Mouse (Mus musculus) heart, adult 18-20 months (tissue): Measurements from ENCODE around the gene Als2cr12. TPM values are rescaled to one million over a fixed set of nuclear protein-coding genes. Genes with fewer than 3 reads are reported as not detected.
"Not testable (repeated sequence)": the region's sequence is repeated elsewhere in the genome, so short reads cannot be mapped to it uniquely, and the experiment has no call there.

Source experiments
- DNase-seq, 2 experiments: peaks; one replicate each; pipeline ENCODE4 v3.0.0; 2021 to 2022; ENCODE audit warnings: mixed read lengths in 1 of 2
- long read RNA-seq, 2 experiments: library from polyadenylated mRNA; stranded (forward); transcript quantifications; one replicate each; pipeline ENCODE4 v2.0.0; 2021
- total RNA-seq, 2 experiments: library from RNA; stranded (reverse); gene quantifications; 2 replicates each; pipeline ENCODE4 v1.2.3; 2021

The Als2cr12 gene
- not detected for total RNA-seq
- long read RNA-seq, experiment 1 = 0 reads
- long read RNA-seq, experiment 2 = 0 reads

DNA sequence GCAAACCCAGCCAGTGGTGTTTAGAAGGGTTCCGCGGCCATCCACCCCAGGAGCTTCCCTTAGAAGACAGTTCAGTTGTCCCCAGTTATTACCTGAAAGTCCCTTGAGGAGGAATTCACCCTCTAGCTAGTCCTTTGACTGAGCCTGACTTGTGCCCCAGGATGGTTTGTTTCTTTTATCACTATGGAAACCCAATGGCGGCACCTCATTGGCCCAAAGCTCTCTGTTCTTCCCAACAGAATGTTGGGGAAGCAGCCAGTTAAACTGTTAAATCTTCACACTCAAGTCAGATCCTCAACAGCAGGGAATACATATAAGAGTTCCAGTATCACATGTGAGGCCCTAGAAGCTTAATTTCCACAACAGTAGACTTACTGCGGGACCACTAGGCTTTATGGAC lies at the start of gene Als2cr12:
Gene Als2cr12 (minus strand): TSS at position 180 of the 400 bp plus-strand sequence.
- not testable (repeated sequence) for DNase-seq

DNA sequence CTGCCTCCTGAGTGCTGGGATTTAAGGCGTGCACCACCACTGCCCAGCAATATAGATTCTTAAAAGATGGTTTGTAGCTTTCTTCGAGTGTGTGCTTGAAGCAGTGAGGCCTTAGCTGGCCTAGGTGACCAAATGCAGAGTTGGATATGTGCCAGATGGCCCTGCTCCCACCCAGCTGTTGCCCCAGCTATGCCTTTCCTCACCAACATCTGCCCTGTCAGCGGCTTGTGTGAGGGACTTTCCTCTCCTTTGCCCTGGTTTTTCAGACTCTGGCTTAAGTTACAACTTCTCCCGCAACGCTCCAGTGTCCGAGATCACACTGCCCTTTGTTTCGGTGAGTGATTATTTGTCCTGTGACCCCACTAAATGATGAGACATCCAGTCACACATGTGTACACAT lies 48.9 kb upstream of the Als2cr12 start:
- peak; percentile 51 to 67 for DNase-seq

GRCm38 (mm10) chr1:58743252-58743651 lies 47.5 kb upstream of the Als2cr12 start:
- no peak for DNase-seq

- no peak for DNase-seq
These were observed 46.8 kb upstream of the Als2cr12 start for GRCm38 (mm10) chr1:58742571-58743021.

DNA sequence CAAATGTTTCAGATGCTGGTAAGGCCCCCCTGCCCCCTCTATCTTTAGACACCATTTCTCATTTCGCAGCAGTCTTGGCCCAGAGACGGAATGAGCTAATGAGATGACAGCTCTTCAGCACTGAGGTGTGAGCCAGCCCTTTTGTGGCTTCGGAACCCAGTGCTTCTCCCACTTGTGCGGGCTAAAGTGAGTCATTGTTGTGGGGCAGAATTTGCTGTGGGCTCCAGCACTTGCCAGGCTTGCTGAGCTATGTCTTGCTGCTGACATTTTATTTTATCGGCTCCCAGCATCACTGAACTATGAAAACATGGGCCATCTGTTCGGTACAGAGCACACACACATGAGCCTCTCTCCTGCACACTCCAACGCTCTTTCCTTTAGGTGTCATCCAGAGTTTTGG lies 43.7 kb upstream of the Als2cr12 start:
- no peak for DNase-seq

DNA sequence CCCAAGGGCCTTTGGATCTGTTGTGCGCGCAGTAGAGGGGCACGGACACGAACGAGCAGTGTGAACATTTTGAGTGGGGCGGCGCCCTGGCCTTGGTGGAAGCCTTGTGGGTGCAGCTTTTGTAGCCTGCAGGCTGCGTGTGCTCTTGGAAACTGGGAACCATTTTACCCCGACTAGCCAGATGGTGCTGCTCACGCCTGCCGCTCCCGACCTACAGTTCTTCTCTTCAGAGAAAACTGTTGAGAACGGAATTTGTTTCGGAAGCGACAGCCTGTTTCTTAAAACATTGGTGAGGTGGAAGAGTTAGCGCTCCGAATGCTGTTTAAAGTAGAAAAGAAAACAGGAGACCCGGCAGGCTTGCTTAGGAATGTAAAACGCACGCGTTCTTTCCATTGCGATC lies 41.2 kb upstream of the Als2cr12 start:
- no peak for DNase-seq

GRCm38 (mm10) chr1:58735962-58736361 lies 40.2 kb upstream of the Als2cr12 start:
- no peak for DNase-seq

DNA sequence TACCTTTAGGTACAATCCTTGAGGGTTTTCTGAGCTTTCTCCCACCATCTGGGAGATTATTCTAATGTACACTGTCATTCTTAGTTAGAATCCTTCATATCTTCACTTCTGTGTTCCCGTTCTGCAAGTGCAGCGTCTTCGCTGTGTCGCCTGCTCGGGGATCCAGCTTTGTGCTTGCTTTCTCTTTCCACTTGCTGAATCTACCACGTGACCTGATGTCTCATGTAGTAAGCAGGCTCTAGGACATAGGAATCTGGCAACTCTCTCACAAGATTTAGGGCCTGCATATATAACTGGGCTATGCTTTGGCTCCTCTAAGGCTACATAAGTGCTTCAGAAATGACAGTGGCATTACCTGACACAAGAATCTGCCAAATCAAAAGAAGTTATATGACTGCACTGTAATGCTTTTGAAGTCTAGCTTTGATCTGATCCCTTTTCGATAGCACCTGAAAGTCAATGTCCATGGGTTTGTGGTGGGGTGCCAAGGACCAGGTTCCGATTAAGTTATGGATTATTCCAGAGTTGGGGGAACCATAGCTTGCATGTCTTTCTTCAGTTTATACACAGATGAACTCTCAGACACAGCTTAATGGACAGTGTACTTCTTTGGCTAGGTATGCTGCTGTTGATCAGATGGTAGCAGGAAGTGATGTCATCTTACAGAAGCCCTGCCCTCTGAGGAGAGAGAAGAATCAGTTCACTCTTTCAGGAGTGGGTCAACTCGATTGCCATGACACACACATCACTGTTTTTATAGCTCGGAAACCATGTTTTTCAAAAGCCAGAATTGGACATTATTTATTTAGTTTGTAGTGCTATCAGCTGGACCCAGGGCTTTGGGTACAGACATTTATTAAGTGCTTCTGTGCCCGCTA lies 38.5 kb upstream of the Als2cr12 start:
- DNase-seq = no peak

GRCm38 (mm10) chr1:58733636-58734035 lies 37.8 kb upstream of the Als2cr12 start:
- DNase-seq = no peak

GRCm38 (mm10) chr1:58728590-58728868 lies 32.7 kb upstream of the Als2cr12 start:
- peak in 1 of 2 experiments; percentile 11 for DNase-seq

DNA sequence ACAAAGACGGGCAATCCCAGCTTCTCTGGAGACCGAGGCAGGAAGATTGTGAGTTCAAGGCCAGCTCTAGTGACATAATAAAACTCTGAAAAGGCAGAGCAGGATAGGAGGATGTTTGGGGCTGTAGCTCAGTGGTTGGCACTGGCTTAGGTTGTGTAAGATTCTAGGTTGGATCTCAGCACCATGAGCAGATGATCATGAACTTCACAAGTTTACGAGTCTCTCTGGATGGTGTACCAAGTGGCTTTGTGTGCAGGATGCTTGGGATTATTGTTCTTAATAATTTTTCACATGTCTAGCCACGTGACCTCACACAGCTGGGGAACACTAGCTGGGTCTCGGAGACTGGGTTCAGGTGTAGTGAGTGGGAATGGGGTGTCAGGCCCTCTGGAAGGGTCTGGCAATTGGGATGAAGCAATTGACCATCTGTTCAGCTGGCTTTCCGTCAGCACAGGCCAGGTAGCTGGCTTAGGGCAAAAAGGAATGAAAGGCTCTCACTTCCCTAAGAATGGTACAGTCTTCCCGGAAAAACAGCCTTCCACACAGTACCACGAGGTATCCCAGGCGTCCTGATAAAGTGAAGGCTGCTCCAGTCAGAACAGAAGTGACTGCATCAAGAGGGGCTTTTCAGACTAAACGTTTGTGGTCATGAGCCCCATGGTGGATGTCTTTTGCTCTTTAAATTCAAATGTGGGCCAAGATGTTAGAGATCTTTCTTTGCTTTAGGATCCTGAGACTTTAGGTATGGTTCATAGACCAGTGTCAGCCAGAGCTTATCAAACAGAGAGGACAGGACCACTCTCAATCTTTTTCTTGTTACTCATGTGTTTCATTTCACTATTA lies 32.2 kb upstream of the Als2cr12 start:
- DNase-seq = peak in 1 of 2 experiments; percentile 22

GRCm38 (mm10) chr1:58727019-58727746 lies 31.4 kb upstream of the Als2cr12 start:
- DNase-seq = peak; percentile 49 to 82

DNA sequence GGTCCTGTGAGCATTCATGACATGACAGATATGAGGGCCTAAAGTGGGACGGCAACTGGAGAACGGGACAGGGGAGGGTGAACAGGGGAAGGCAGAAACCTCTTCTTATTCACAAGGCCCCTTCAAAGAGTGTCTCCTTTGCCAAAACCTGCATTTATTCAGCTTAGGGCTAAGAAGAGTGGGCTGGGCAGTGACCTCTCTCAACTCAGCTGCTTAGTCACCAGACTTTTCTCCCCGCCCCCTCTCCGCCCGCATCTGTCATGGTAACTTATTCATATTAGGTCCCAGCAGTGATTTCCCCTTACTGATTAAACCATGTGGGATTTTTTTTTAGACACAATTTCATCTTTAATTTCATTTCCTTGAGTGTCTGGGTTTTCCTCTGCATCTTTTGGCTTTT lies 30.0 kb upstream of the Als2cr12 start:
- DNase-seq = peak; percentile 60 to 61

GRCm38 (mm10) chr1:58725095-58725494 lies 29.3 kb upstream of the Als2cr12 start:
- DNase-seq = no peak

GRCm38 (mm10) chr1:58724533-58724932 lies 28.7 kb upstream of the Als2cr12 start:
- DNase-seq = no peak

GRCm38 (mm10) chr1:58723809-58724405 lies 28.1 kb upstream of the Als2cr12 start:
- DNase-seq = peak; percentile 43 to 50

- DNase-seq = peak in 1 of 2 experiments; percentile 26
These were observed 27.4 kb upstream of the Als2cr12 start for GRCm38 (mm10) chr1:58723062-58723808.

GRCm38 (mm10) chr1:58722115-58722938 lies 26.5 kb upstream of the Als2cr12 start:
- DNase-seq = peak in 1 of 2 experiments; percentile 19

DNA sequence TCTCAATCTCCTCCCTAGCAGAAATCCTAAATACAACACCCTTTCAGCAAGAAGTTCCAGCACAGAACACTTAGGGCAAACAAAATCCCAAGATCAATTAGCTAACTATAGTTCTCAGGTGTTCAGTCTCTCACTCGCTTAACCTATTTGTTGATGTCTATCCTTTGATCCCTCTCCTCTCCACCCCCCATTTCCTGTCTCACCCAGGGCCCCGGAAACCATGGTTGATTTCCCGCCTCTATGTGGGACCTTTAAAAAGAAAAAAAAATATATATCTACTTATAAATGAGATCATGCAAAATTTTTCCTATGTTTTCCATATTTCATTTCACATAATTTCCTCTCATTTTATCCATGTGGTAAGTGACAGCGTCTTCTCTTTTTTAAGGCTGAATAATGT lies 25.2 kb upstream of the Als2cr12 start:
- DNase-seq = no peak

GRCm38 (mm10) chr1:58720090-58720489 lies 24.3 kb upstream of the Als2cr12 start:
- DNase-seq = no peak
